Mouse (Mus musculus): ENCODE measurements at regions not wholly inside any gene's neighbourhood (a gene's known extent, or its start where the extent isn't known, plus 50 kb on each side); places are given as distances from the start of the nearest gene placed in this dataset.

GRCm38 (mm10) chr17:4029202-4029601, 333.1 kb upstream of the Nox3 start:
- no peak for TF ChIP-seq SRF (IDR thresholded peaks at IDR 0.05; ENCODE audit: control insufficient read depth, insufficient read length, low read depth)
- TF ChIP-seq E2F4 (IDR thresholded peaks at IDR 0.05; ENCODE audit: insufficient read depth), result no peak
- no peak for TF ChIP-seq POLR2A (IDR thresholded peaks at IDR 0.05; ENCODE audit: insufficient read length, low read depth)
- TF ChIP-seq MAX (IDR thresholded peaks at IDR 0.05; ENCODE audit: low read depth), result no peak
- no peak for TF ChIP-seq TCF3 (IDR thresholded peaks at IDR 0.05; ENCODE audit: insufficient read length, low read depth)
- TF ChIP-seq USF1 (IDR thresholded peaks at IDR 0.05; ENCODE audit: low read depth), result no peak
- TF ChIP-seq REST (IDR thresholded peaks at IDR 0.05; ENCODE audit: insufficient read depth, insufficient read length), result no peak
- no peak for TF ChIP-seq CEBPB (IDR thresholded peaks at IDR 0.05; ENCODE audit: insufficient read depth, poor library complexity, severe bottlenecking)
- TF ChIP-seq POLR2AphosphoS2 (IDR thresholded peaks at IDR 0.05; ENCODE audit: insufficient read length, low read depth), result no peak
- no peak for TF ChIP-seq MYOG (IDR thresholded peaks at IDR 0.05; ENCODE audit: control insufficient read depth in 1 of 3, insufficient read depth in 1 of 3, insufficient read length in 2 of 3, low read depth in 2 of 3)
